Mouse (Mus musculus): Measurements from ENCODE around the gene Syngap1.

DNA sequence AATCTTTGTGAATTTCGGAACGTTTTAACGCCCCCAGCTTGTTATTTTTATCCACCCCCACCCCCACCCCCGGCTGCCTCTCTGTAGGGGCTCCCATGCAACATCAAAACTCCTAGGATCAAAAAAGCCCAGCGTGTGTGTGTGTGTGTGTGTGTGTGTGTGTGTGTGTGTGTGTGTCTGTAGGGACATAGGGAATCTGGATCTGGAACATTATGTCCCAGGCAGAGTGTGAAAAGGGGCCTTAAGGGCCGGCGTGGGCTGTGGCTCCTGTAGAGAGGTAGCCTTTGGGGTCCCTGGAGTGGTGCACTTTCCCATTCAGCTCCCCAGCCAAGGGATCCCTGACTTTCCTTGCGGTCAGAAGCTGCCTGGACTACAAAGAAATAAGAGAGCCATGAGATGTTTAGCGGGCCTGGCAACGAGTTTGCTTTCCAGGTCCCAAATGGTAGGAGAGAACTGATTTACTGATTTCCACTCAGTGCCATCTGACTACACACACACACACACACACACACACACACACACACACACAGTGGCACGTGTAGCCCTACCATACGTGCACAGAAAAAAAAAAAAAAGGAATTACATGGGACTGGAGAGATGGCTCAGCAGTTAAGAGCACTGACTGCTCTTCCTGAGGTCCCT lies 77.6 kb downstream of the Syngap1 start:
- no peak for TF ChIP-seq GATA1 (IDR thresholded peaks at IDR 0.05; ENCODE audit: borderline replicate concordance, low read length)
- no peak for TF ChIP-seq FLI1 (IDR thresholded peaks at IDR 0.05; ENCODE audit: low read length)

Data from megakaryocyte, embryonic 14.5 days (primary cell).